In genomic region chr16:30820234-30820633, GRCm38 (mm10) we compare ENCODE assay signal across 29 mouse cellular contexts.
A peak's percentile ranks its signal among the peaks of the same experiment; 100 is the strongest.
DNase-seq lines count a peak whose midpoint lies in the region; ATAC-seq and TF ChIP-seq lines count a peak whose summit lies in the region.
"Had no signal": no experiment of that assay in that cellular context is flagged by ENCODE, and none has a peak within 500 bp of the region (broad histone marks: within the 10 kb centered on the region; RNA-seq: fewer than 3 reads in every experiment).

No protein-coding gene starts in this region.

- no peaks in the 10 kb centered on the region for H3K9me3 ChIP-seq in kidney, embryonic 15.5 days (replicated peaks)
- H3K9me3 ChIP-seq in ES-E14 (ENCODE audit: control insufficient read depth, insufficient read depth, low read depth, low read length), result no peaks in the 10 kb centered on the region
- no peaks in the 10 kb centered on the region for H3K9me3 ChIP-seq in limb, embryonic 10.5 days (replicated peaks)
- H3K9me3 ChIP-seq in stomach, postnatal 0 days (ENCODE audit: control insufficient read depth, low read length), result no peaks in the 10 kb centered on the region
- H3K9me3 ChIP-seq: embryonic facial prominence, embryonic 13.5 days; forebrain, embryonic 15.5 days; heart, embryonic 10.5 days; intestine, embryonic 15.5 days; limb, embryonic 13.5 days; liver, embryonic 13.5 days; megakaryocyte, embryonic 14.5 days; midbrain, embryonic 15.5 days; neural tube, embryonic 13.5 days had no signal

- WGBS in kidney, embryonic 15.5 days, result 88% methylated on average over 3 of the region's 3 CpGs
- WGBS in limb, embryonic 10.5 days, result 74% methylated on average over 3 of the region's 3 CpGs
- 66% methylated on average over 2 of the region's 3 CpGs for WGBS in stomach, postnatal 0 days

- H3K4me3 ChIP-seq in gastrocnemius, adult 2 months, result no peak overlapping the region
- no peak overlapping the region for H3K4me3 ChIP-seq in kidney, embryonic 15.5 days (replicated peaks)
- H3K4me3 ChIP-seq in ES-E14 (ENCODE audit: insufficient read depth in 1 of 2, low read depth in 1 of 2, low read length in 2 of 2, poor library complexity in 1 of 2, severe bottlenecking in 1 of 2), result no peak overlapping the region
- H3K4me3 ChIP-seq in limb, embryonic 10.5 days, result no peak overlapping the region
- no peak overlapping the region for H3K4me3 ChIP-seq in stomach, postnatal 0 days (ENCODE audit: low read depth, low read length)
- H3K4me3 ChIP-seq: embryonic facial prominence, embryonic 13.5 days; forebrain, embryonic 15.5 days; heart, embryonic 10.5 days; intestine, embryonic 15.5 days; limb, embryonic 13.5 days; liver, embryonic 13.5 days; megakaryocyte, embryonic 14.5 days; midbrain, embryonic 15.5 days; neural tube, embryonic 13.5 days had no signal

- no peak for TF ChIP-seq CTCF in gastrocnemius, adult 2 months (IDR thresholded peaks at IDR 0.05)
- no peak for TF ChIP-seq CTCF in stomach, postnatal 0 days (IDR thresholded peaks at IDR 0.05; ENCODE audit: low read depth)

- no peaks in the 10 kb centered on the region for H3K27me3 ChIP-seq in kidney, embryonic 15.5 days
- no peaks in the 10 kb centered on the region for H3K27me3 ChIP-seq in limb, embryonic 10.5 days (ENCODE audit: low read depth, poor library complexity, severe bottlenecking)
- H3K27me3 ChIP-seq in stomach, postnatal 0 days (ENCODE audit: control insufficient read depth, insufficient read depth, low read length), result no peaks in the 10 kb centered on the region
- H3K27me3 ChIP-seq: embryonic facial prominence, embryonic 13.5 days; forebrain, embryonic 15.5 days; intestine, embryonic 15.5 days; limb, embryonic 13.5 days; liver, embryonic 13.5 days; midbrain, embryonic 15.5 days; neural tube, embryonic 13.5 days had no signal

- in situ Hi-C loops in ES-E14 (cut with MboI; ENCODE audit: low sequenced_read_pairs in 2 of 2, unreplicated experiment in 2 of 2), result no loop called here

- no peak overlapping the region for H3K9ac ChIP-seq in kidney, embryonic 15.5 days
- H3K9ac ChIP-seq in ES-E14 (ENCODE audit: insufficient read depth, low read depth, low read length, poor library complexity, severe bottlenecking), result no peak overlapping the region
- no peak overlapping the region for H3K9ac ChIP-seq in stomach, postnatal 0 days (ENCODE audit: low read length)
- H3K9ac ChIP-seq: embryonic facial prominence, embryonic 13.5 days; forebrain, embryonic 15.5 days; intestine, embryonic 15.5 days; limb, embryonic 13.5 days; liver, embryonic 13.5 days; midbrain, embryonic 15.5 days; neural tube, embryonic 13.5 days had no signal

- H3K4me2 ChIP-seq in kidney, embryonic 15.5 days, result no peak overlapping the region
- no peak overlapping the region for H3K4me2 ChIP-seq in stomach, postnatal 0 days (replicated peaks; ENCODE audit: low read depth)
- H3K4me2 ChIP-seq: forebrain, embryonic 15.5 days; liver, embryonic 13.5 days had no signal

- DNase-seq in gastrocnemius, adult 2 months, result no peak
- no peak for DNase-seq in gastrocnemius, postnatal 25 days
- DNase-seq in kidney, postnatal 10 days, result no peak
- DNase-seq in ES-E14 (ENCODE audit: low read depth, low spot score), result no peak
- DNase-seq in limb, embryonic 10.5 days (ENCODE audit: low spot score), result no peak
- no peak for DNase-seq in frontal cortex, postnatal 25 days (ENCODE audit: low spot score in 2 of 2)
- DNase-seq in stomach, postnatal 0 days (ENCODE audit: low spot score), result no peak
- DNase-seq: adrenal gland, postnatal 10 days; cerebellum, adult 2 months; cerebellum, postnatal 25 days; gastrocnemius, postnatal 36 days; kidney, adult 8-10 months; kidney, postnatal 4 days; liver, embryonic 13.5 days; lung, adult 2 months; lung, postnatal 36 days; retina, postnatal 1 day; thymus, adult 18-20 months; thymus, postnatal 4 days had no signal

- intact Hi-C loops in gastrocnemius, adult 2 months (cut with DNase I), result loop anchor here (5.0 kb wide), 1 partner anchor 218 kb away; no protein-coding TSS in a partner anchor

- peak overlapping the region; percentile 84 for H3K27ac ChIP-seq in gastrocnemius, adult 2 months
- H3K27ac ChIP-seq in kidney, embryonic 15.5 days, result peak overlapping the region; percentile 92
- H3K27ac ChIP-seq in ES-E14 (ENCODE audit: insufficient read depth, low read depth, low read length, poor library complexity, severe bottlenecking), result peak overlapping the region; percentile 86; the same call in 1 of the 2 replicates
- H3K27ac ChIP-seq in limb, embryonic 10.5 days, result peak overlapping the region; percentile 91
- no peak overlapping the region; the same call in 1 of the 2 replicates for H3K27ac ChIP-seq in stomach, postnatal 0 days (replicated peaks)
- H3K27ac ChIP-seq: forebrain, embryonic 15.5 days; limb, embryonic 13.5 days; liver, embryonic 13.5 days had no signal

- no peaks in the 10 kb centered on the region for H3K36me3 ChIP-seq in kidney, embryonic 15.5 days
- H3K36me3 ChIP-seq in ES-E14 (ENCODE audit: control insufficient read depth, insufficient read depth, low read length, poor library complexity, severe bottlenecking), result no peaks in the 10 kb centered on the region
- no peaks in the 10 kb centered on the region for H3K36me3 ChIP-seq in limb, embryonic 10.5 days
- H3K36me3 ChIP-seq in stomach, postnatal 0 days (ENCODE audit: control insufficient read depth, insufficient read depth, low read length), result no peaks in the 10 kb centered on the region
- H3K36me3 ChIP-seq: embryonic facial prominence, embryonic 13.5 days; forebrain, embryonic 15.5 days; heart, embryonic 10.5 days; intestine, embryonic 15.5 days; limb, embryonic 13.5 days; liver, embryonic 13.5 days; midbrain, embryonic 15.5 days; neural tube, embryonic 13.5 days had no signal

- TF ChIP-seq EP300 in stomach, postnatal 0 days (optimal IDR thresholded peaks at IDR 0.05), result no peak

- ATAC-seq in kidney, embryonic 15.5 days (replicated peaks; ENCODE audit: low FRiP score), result no peak
- no peak for ATAC-seq in stomach, postnatal 0 days (ENCODE audit: low FRiP score, low TSS enrichment)
- ATAC-seq: forebrain, embryonic 15.5 days; hindbrain, embryonic 16.5 days; intestine, embryonic 15.5 days; midbrain, embryonic 15.5 days had no signal

- peaks cover 41% of the 10 kb centered on the region for H3K4me1 ChIP-seq in kidney, embryonic 15.5 days
- H3K4me1 ChIP-seq in ES-E14 (ENCODE audit: control insufficient read depth in 2 of 2, insufficient read depth in 2 of 2, low read length in 2 of 2, poor library complexity in 1 of 2), result peaks cover 16 to 22% of the 10 kb centered on the region in 2 experiments
- H3K4me1 ChIP-seq in limb, embryonic 10.5 days, result peaks cover 25% of the 10 kb centered on the region
- H3K4me1 ChIP-seq in stomach, postnatal 0 days (replicated peaks; ENCODE audit: control insufficient read depth, insufficient read depth), result peaks cover 16% of the 10 kb centered on the region

TF ChIP-seq in ES-E14, 5 proteins besides CTCF, POLR2A, EP300 and RAD21:
- TF ChIP-seq HCFC1 (IDR thresholded peaks at IDR 0.05; ENCODE audit: borderline replicate concordance, insufficient read depth, low read length) (no peak), ZC3H11A (IDR thresholded peaks at IDR 0.05; ENCODE audit: borderline replicate concordance, low read depth, low read length) (no peak), ZNF384 (IDR thresholded peaks at IDR 0.05; ENCODE audit: low read depth, low read length) (no peak), CHD2 (IDR thresholded peaks at IDR 0.05; ENCODE audit: low read depth, low read length) (no peak), MAFK (IDR thresholded peaks at IDR 0.05; ENCODE audit: insufficient read depth, low read depth, low read length) (no peak)
